Mouse (Mus musculus) kidney, adult 2 months (tissue): ENCODE measurements around the gene Efcab1.

Source experiments
- CTCF ChIP-seq: fragments of 200-500 bp; conservative IDR thresholded peaks from 2 replicates; pipeline ENCODE4 v1.5.1; 2011; ENCODE audit warnings: low read depth, mild to moderate bottlenecking, control low read depth, low read length, moderate library complexity, mixed read lengths; ENCODE audit not compliant: insufficient read depth, insufficient read length
- POLR2A ChIP-seq: fragments of 200-500 bp; IDR thresholded peaks from one replicate; pipeline ENCODE4 v1.6.1; 2011; ENCODE audit warnings: low read depth, low read length, control low read depth

- TF ChIP-seq CTCF: no peak
- no peak for TF ChIP-seq POLR2A
Observed at GRCm38 (mm10) chr16:14979228-14979627, 72.8 kb downstream of the Efcab1 start.
